Mouse (Mus musculus): ENCODE results near the gene Casd1. TPM values are rescaled to one million over a fixed set of nuclear protein-coding genes. Genes with fewer than 3 reads are reported as not detected.

Gene Casd1
- polyA plus RNA-seq, 1 experiment from 2014 or later: 24.3 TPM

DNA sequence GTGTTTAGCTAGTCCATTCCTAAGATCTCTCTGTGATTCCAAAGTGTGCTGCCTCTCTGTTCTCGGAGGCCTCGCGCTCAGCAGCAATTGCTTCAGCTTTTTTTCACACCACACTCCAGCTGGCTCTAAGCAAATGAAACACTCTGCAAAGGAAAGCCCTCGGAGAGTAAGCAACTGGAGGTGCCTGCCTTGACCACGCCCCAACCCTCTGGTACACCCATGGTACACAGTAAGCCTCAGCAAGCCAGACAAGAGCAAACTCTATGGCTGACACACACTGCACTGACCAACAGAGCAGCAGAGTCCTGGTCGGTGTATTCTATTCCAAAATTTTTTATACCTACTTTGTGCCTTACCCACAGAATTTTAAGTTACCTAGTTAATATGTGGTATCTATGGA is 17.2 kb upstream of the Casd1 start:
- no peaks in the 10 kb centered on the region for H3K9me3 ChIP-seq (replicated peaks)
- no peak overlapping the region for H3K9ac ChIP-seq
- no peaks in the 10 kb centered on the region for H3K4me1 ChIP-seq (replicated peaks)
- 55% methylated on average over 6 of the region's 6 CpGs for WGBS
- H3K4me3 ChIP-seq: no peak overlapping the region
- no peaks in the 10 kb centered on the region for H3K36me3 ChIP-seq
- H3K4me2 ChIP-seq: no peak overlapping the region
- ATAC-seq (replicated peaks; ENCODE audit: insufficient number of reproducible peaks, insufficient read depth, low FRiP score, low read depth): no peak
- no peaks in the 10 kb centered on the region for H3K27me3 ChIP-seq
- H3K27ac ChIP-seq: no peak overlapping the region

DNA sequence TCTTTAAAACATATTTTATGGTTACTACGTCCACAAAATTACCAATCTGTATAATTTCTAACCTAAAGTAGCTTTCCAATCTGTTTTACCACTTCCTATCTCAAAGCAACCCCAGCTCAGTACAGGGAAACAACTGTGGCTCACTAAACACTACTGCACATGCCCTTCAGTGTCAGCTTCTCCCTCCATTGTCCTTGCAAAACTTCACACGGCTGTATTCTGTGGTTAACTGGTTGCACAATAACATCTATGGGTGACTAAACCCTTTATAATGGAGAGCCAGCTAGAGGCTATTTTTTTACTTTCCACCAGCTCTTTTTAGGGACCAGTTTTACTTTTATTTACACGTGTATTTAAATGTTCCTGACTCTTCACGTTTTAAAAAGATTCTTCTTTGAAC is 12.7 kb upstream of the Casd1 start:
- Histone ChIP-seq H3K9ac (no peak overlapping the region), H3K4me1 (replicated peaks) (no peaks in the 10 kb centered on the region)
- WGBS: 71% methylated on average over 4 of the region's 4 CpGs

DNA sequence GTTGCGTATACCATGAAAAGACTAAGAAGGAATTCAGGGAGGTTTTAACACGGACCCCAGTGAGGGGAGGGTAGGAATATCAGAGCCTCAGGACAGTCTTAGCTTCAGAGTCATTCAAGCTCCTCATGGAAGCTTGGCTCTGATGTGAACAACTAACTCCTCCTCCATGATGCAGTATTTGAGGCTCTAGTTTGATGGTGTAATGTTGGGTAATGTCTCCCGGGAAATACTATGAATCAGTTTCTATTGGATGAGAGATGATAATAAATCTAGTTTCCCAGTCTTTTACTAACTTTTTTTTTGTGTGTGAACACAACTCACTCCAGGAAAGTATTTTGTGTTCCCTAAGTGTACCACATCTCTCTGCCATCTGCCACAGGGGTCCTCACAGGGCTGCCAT is 11.9 kb upstream of the Casd1 start:
- no peak overlapping the region for H3K27ac ChIP-seq
- H3K9ac ChIP-seq: no peak overlapping the region
- no peaks in the 10 kb centered on the region for H3K27me3 ChIP-seq
- H3K4me1 ChIP-seq (replicated peaks): no peaks in the 10 kb centered on the region
- no peaks in the 10 kb centered on the region for H3K36me3 ChIP-seq
- no peak overlapping the region for H3K4me2 ChIP-seq
- no peak overlapping the region for H3K4me3 ChIP-seq
- H3K9me3 ChIP-seq (replicated peaks): no peaks in the 10 kb centered on the region
- no peak for ATAC-seq (replicated peaks; ENCODE audit: insufficient number of reproducible peaks, insufficient read depth, low FRiP score, low read depth)
- WGBS: 84% methylated on average over 3 of the region's 3 CpGs

More for the DNA sequence above, 12.7 kb upstream of the Casd1 start:
- Histone ChIP-seq H3K4me2 (no peak overlapping the region), H3K9me3 (replicated peaks) (no peaks in the 10 kb centered on the region), H3K27ac (no peak overlapping the region), H3K4me3 (no peak overlapping the region), H3K36me3 (no peaks in the 10 kb centered on the region), H3K27me3 (no peaks in the 10 kb centered on the region)
- no peak for ATAC-seq (replicated peaks; ENCODE audit: insufficient number of reproducible peaks, insufficient read depth, low FRiP score, low read depth)

DNA sequence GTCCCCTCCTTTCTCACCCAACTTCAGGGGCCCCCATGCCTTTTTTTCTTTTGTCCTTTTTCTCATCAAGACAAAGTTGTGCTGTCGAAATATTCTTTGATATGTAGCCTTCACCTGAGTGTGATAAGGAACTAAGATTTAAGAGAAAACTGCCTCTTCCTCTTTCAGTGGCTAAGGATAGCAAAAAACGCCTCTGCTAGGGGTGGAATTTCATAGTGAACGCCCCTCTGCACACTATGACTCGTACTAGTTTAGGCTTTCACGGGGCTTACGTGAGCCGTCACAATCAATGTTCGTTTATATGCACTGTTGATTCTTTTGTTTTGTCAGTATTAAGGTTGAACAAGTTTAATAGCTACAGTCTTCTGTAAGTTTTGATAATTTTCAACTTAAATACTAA is 10.6 kb upstream of the Casd1 start:
- 68% methylated on average over 8 of the region's 8 CpGs for WGBS
- no peak overlapping the region for H3K9ac ChIP-seq
- no peak for ATAC-seq (replicated peaks; ENCODE audit: insufficient number of reproducible peaks, insufficient read depth, low FRiP score, low read depth)

DNA sequence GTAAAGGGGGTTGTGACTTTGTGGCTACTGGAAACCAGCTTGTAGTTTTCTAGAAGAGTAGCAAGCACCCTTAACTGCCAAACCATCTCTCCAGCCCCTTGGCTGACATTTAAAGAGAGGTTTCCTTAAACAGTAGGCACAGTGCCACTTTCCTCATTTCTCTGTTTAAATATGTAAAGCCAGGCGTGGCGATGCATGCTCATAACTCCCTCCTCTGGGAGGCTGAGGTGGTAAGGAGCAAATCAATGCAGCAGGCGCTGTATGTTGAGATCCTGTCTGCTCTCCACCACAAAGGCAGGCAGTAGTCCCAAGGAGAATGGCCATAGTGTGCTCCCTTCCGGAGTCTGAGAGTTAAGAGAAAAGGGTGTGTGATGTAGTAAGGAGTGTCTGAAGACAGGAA is 2.9 kb upstream of the Casd1 start:
- H3K36me3 ChIP-seq: no peaks in the 10 kb centered on the region
- H3K9ac ChIP-seq: no peak overlapping the region
- no peak for ATAC-seq (replicated peaks; ENCODE audit: insufficient number of reproducible peaks, insufficient read depth, low FRiP score, low read depth)
- peaks cover 8% of the 10 kb centered on the region for H3K4me1 ChIP-seq (replicated peaks)
- no peaks in the 10 kb centered on the region for H3K27me3 ChIP-seq
- H3K9me3 ChIP-seq (replicated peaks): no peaks in the 10 kb centered on the region
- H3K4me3 ChIP-seq: no peak overlapping the region
- 65% methylated on average over 4 of the region's 4 CpGs for WGBS
- no peak overlapping the region for H3K27ac ChIP-seq
- no peak overlapping the region for H3K4me2 ChIP-seq

More for the DNA sequence above, 10.6 kb upstream of the Casd1 start:
- Histone ChIP-seq H3K4me1 (replicated peaks) (no peaks in the 10 kb centered on the region), H3K4me3 (no peak overlapping the region), H3K4me2 (no peak overlapping the region), H3K9me3 (replicated peaks) (no peaks in the 10 kb centered on the region), H3K27ac (no peak overlapping the region), H3K36me3 (no peaks in the 10 kb centered on the region), H3K27me3 (no peaks in the 10 kb centered on the region)

DNA sequence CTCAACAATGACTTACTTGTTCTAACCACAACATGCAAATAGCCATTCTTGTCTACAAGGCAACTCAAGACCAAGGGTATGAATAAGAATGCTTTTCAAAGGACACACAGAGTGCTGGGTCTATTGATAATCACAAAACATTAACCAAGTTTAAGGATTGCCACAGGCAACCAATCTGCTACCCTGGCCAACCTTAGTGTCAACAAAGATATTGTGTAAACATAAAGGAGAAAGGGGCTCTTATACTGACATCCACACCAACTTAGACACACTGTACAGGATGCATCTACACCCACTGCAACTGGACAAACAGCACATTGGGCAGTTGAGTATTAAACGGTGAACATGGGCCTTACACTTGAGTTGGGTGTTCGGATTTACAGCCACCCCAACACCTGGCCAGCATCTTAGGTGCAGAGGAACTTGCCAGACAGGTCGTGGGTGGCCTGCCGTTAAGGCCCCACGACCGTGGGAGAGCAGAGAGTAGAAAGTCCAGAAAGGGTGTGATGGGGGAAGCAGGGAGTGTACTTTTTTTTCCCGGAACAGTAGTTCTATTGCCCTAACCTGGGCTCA is 468 bp upstream of the Casd1 start:
- H3K27ac ChIP-seq: peak overlapping the region; percentile 97
- no peaks in the 10 kb centered on the region for H3K36me3 ChIP-seq
- 36% methylated on average over 7 of the region's 7 CpGs for WGBS
- no peaks in the 10 kb centered on the region for H3K27me3 ChIP-seq
- peak overlapping the region; percentile 92 for H3K4me3 ChIP-seq
- H3K9ac ChIP-seq: peak overlapping the region; percentile 95
- H3K4me2 ChIP-seq: peak overlapping the region; percentile 93
- ATAC-seq (replicated peaks; ENCODE audit: insufficient number of reproducible peaks, insufficient read depth, low FRiP score, low read depth): no peak
- no peaks in the 10 kb centered on the region for H3K9me3 ChIP-seq (replicated peaks)
- H3K4me1 ChIP-seq (replicated peaks): peaks cover 11% of the 10 kb centered on the region

DNA sequence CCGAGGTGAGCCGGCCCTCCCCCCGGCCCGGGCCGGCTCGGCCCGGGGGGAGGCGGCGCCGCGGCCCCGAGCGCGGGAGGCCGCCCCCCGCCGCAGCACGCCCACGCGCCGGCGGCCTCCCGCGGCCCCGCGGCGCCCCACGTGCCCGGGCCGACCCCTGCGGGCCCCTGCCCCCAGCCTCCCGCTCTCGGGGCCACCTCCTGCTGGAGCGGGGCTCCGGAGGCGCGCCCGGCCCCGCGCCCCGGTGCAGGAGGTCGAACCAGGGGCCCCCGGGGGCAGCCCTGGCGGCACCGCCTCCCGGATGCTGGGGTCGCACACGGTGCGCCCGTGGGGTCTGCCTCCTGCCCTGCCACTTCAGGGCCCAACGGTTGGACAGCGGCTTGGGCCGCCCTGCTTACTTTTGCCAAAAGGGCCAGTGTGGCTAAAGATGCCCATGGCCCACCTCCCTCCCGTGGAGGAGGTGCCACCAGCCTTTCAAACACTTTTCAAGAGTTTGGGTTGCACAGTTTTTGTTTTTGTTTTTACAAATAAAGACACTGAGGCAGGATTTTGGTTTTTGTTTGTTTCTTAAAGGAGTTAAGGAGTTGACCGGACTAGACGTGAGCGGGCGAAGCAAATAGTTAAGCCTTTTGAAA is 775 bp downstream of the Casd1 start:
- H3K27me3 ChIP-seq: no peaks in the 10 kb centered on the region
- peak; percentile 72 for ATAC-seq (replicated peaks; ENCODE audit: insufficient number of reproducible peaks, insufficient read depth, low FRiP score, low read depth)
- peak overlapping the region; percentile 93 for H3K4me2 ChIP-seq
- no peaks in the 10 kb centered on the region for H3K36me3 ChIP-seq
- 6% methylated on average over 33 of the region's 58 CpGs for WGBS
- H3K4me1 ChIP-seq (replicated peaks): peaks cover 14% of the 10 kb centered on the region
- H3K27ac ChIP-seq: peak overlapping the region; percentile 97
- H3K4me3 ChIP-seq: peak overlapping the region; percentile 92
- H3K9ac ChIP-seq: peak overlapping the region; percentile 95
- no peaks in the 10 kb centered on the region for H3K9me3 ChIP-seq (replicated peaks)

DNA sequence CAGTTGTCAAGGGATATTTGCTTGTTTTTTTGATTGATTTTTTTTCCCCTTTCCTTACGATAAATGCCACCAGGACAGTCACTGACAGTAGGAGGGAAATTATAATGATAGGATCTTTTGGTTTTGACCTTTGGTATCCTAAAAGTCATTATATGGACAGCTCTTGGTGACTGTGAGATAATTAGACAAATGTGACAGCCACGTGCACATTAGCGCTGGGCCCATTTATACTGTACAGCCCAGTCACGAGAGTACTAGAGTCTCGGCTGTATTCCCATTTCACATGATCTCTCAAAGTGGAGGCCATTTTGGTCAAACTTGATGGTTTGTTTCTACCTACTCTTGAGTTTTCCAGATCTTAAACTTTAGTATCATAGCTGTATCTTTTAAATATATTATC is 1.4 kb downstream of the Casd1 start:
- no peaks in the 10 kb centered on the region for H3K36me3 ChIP-seq
- H3K9ac ChIP-seq: no peak overlapping the region
- H3K4me1 ChIP-seq (replicated peaks): peaks cover 15% of the 10 kb centered on the region
- H3K4me2 ChIP-seq: peak overlapping the region; percentile 93
- peak overlapping the region; percentile 97 for H3K27ac ChIP-seq
- H3K9me3 ChIP-seq (replicated peaks): no peaks in the 10 kb centered on the region
- H3K4me3 ChIP-seq: peak overlapping the region; percentile 92
- H3K27me3 ChIP-seq: no peaks in the 10 kb centered on the region
- ATAC-seq (replicated peaks; ENCODE audit: insufficient number of reproducible peaks, insufficient read depth, low FRiP score, low read depth): no peak
- WGBS: 71% methylated on average over 5 of the region's 5 CpGs

DNA sequence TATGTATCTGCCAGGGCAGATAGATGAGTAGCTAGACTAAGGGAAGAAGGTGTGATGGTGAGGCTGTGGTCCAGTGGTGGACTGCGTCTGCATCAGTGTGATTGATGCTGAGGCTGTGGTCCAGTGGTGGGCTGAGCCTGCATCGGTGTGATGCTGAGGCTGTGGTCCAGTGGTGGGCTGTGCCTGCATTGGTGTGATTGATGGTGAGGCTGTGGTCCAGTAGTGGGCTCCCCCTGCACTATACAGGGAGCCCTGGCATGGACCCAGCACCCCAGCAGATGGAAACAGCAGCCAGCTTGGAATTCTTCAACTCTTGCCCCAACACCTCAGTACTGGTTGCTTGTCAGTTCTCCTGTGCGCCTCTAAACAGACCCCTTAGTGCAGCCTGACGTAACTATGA is 5.8 kb downstream of the Casd1 start:
- H3K36me3 ChIP-seq: no peaks in the 10 kb centered on the region
- H3K4me3 ChIP-seq: no peak overlapping the region
- H3K9me3 ChIP-seq (replicated peaks): no peaks in the 10 kb centered on the region
- ATAC-seq (replicated peaks; ENCODE audit: insufficient number of reproducible peaks, insufficient read depth, low FRiP score, low read depth): no peak
- peaks cover 10% of the 10 kb centered on the region for H3K4me1 ChIP-seq (replicated peaks)
- no peak overlapping the region for H3K9ac ChIP-seq
- no peak overlapping the region for H3K27ac ChIP-seq
- WGBS: 84% methylated on average over 4 of the region's 4 CpGs
- H3K27me3 ChIP-seq: no peaks in the 10 kb centered on the region
- no peak overlapping the region for H3K4me2 ChIP-seq

DNA sequence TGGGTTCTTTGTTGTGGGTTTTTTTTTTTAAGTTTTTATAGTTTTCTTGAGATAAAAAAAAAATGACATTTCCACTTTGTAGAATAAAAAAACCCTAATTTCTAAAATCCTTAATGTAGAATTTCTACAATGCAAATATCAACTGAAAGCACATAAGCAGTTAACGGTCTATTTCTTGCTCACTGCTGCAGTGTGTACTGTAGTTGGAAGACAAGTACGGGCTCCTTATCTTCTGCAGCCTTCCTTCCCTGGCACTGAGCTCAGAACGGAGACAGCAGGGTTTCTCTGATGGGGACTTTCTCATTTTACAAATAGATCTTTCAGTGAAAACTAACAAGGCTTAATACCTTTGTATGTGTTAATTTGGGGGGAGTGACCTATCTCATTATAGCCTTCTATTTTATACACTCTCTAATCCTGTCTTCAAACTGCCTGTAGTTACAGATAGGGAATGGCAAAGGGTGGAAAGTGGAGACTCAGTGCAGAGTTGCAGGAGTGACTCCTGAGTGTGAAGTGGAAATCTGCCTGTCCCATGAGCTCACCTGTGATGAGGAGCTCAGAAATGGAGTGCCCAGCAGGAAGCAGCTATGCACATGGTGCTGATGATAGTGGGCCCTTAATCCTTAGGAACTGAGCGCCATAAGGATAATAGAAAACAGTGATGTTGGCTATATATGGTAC is 9.7 kb downstream of the Casd1 start:
- peaks cover 4% of the 10 kb centered on the region; the same call in 1 of the 2 replicates for H3K36me3 ChIP-seq
- H3K4me3 ChIP-seq: no peak overlapping the region
- no peak for ATAC-seq (replicated peaks; ENCODE audit: insufficient number of reproducible peaks, insufficient read depth, low FRiP score, low read depth)
- no peaks in the 10 kb centered on the region for H3K9me3 ChIP-seq (replicated peaks)
- no peak overlapping the region for H3K4me2 ChIP-seq
- no peak overlapping the region for H3K9ac ChIP-seq
- H3K27ac ChIP-seq: no peak overlapping the region
- H3K27me3 ChIP-seq: no peaks in the 10 kb centered on the region
- H3K4me1 ChIP-seq (replicated peaks): peaks cover 5% of the 10 kb centered on the region; the same call in 1 of the 2 replicates
- WGBS: 44% methylated on average over 4 of the region's 4 CpGs

DNA sequence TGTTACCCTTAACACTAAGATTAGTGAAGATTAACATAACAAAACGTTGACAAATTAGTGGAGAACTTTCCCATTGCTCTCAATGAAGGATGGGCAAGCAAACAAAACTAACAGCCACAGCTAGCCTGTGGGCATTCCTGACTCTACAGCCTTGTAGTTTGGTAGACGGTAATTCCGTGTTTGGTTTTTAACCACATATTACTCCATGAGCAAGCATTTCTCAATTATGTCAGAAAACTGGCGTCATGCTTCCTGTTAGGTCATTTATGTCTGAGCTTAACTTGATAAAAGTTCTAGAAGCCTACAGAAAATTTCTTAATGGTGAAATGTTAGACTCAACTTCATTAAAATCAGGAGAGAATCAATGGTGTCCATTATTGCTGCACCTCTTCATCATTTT is 11.2 kb downstream of the Casd1 start:
- Histone ChIP-seq H3K27ac (no peak overlapping the region), H3K9me3 (replicated peaks) (no peaks in the 10 kb centered on the region), H3K9ac (no peak overlapping the region), H3K36me3 (peaks cover 4% of the 10 kb centered on the region; the same call in 1 of the 2 replicates), H3K27me3 (no peaks in the 10 kb centered on the region), H3K4me2 (no peak overlapping the region), H3K4me3 (no peak overlapping the region), H3K4me1 (replicated peaks) (no peaks in the 10 kb centered on the region)
- no peak for ATAC-seq (replicated peaks; ENCODE audit: insufficient number of reproducible peaks, insufficient read depth, low FRiP score, low read depth)
- WGBS: 87% methylated on average over 4 of the region's 4 CpGs

Data from heart, embryonic 15.5 days (tissue).